Mouse (Mus musculus) ovary, postnatal 36 days (tissue): Measurements from ENCODE around the gene Golt1a.
"Not testable (repeated sequence)": the region's sequence is repeated elsewhere in the genome, so short reads cannot be mapped to it uniquely, and the experiment has no call there.

Source experiments
- DNase-seq: peaks from one replicate; pipeline ENCODE4 v3.0.0; 2022; ENCODE audit warnings: low spot score, mixed read lengths

Gene Golt1a

DNA sequence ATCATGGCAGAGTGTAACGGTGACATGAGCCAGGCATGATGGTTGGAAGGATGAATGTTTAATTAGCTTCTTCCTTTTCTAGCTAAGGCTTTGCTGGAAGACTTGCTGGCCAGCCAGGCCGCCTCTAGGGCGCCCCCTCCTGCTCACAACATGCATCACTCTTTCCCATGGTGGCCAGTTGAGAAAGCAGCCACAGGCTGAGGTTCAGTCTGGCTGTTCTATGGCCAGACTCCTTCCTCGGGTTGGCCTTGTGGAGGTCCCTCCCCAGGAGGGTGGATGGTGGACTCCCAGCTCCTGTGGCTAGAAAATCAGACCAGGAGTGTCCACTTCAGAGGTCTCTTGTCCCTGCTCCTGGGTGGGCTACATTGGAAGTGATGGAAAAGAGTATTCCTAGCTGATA is 2.8 kb upstream of the Golt1a start:
- DNase-seq: peak; percentile 81

DNA sequence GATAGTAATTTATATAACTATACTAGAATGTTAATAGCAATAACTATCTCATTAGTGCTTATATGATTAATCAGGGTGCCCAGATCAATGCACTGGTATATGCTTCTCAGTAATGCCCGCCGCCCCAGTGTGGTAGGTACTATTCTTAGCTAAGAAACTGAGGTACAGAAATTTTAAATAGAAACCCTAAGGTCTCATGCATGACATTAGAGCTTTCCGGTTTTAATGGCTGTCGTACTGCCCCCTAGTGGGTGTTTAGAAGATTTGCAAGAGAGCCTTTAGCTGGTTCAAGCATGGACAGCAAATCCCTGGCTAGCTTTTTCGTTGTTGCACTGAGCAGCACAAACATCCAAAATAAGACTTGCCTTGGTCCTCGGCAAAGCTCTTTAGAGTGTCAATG is 2.3 kb upstream of the Golt1a start:
- no peak for DNase-seq

DNA sequence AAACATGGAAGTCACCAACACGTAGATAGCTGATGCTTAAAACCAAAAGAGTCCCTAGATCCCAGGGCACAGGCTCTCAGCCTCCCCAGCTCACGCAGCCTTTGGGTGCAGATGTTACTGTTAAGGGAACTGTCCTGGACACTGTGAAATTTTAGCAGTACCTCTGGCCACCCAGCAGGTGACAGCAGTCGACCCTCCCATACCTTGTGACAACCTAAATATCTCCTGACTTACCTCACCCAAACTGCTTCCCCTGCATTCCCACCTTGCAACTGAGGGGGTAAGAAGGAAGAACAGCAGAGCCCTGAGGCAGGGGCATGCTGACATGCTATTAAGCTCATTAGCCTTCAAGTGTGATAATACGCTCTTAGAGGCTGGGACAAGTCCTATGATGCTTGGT is 1.6 kb downstream of the Golt1a start:
- DNase-seq: no peak

DNA sequence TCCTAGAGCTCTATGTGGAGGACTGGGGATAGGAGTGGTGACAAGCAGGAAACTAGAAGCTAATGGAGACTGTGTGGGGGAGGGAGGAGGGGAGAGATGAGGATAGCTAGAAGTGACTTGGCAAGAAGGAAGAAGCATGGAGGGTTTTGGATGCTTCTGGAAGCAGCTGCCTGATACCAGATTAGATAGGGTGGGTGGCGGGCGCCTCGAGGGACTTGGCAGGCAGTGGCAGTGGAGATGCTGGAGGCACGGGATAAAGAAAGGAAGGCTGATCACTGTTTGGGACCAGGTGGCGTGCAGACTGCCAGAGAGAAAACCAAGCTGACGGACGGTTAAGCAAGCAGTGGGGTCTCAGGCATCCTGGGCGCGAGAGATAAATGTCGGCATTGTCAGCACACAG is 2.3 kb downstream of the Golt1a start:
- no peak for DNase-seq

DNA sequence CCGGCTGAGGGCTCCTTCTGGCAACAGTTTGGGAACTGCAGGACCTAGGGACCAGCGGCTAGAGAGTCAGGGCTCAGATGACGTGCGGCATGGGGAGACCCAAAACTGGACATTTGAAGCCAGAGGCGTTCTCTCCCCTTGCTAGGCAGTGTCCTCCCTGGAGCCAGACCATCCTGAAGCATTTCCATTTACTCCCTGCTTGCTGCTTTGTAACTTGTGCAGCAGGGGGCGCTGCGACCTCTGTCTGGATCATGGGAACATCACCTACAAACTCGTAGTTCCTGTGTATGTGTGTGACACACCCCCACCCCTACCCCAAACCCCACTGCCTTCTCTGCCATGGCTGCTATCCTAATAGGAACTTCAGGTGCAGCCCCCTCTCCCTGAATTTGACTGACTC is 4.8 kb downstream of the Golt1a start:
- peak; percentile 64 for DNase-seq

DNA sequence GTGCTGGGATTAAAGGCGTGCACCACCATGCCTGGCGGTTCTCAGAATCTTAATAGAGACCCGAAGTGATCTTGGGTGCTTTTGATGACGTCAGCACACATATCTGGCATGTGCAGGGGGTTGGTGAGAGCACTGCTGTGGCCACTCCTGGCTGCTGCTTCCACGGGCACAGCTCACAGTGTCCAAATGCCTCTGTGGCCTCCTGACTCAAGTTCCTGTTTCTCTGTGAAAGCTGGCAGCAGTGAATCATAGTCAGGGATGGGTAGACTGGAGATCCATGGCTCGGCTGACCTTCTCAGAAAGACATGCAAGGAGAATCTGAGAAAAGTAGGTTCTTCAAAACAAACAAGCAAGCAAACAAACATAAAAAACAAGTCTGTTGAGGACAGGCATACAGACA is 6.2 kb downstream of the Golt1a start:
- DNase-seq: no peak

DNA sequence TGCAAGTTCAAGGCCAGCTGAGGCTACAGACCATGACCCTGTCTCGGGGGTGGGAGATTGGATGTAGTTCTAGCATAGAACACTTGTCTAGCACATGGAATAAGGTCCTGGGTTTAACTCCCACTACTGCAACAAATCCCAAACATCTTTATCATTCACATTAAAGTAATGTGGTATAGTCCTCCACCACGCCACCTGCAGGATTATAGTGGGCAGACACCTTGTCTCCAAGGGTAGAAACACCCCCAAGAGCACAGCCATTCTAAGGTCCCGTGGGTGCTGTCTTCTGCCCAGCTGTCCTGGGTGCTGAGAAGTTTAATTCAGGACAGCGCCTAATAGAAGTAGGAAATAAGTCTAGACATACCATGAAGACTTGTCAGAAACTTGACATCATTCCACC is 7.0 kb downstream of the Golt1a start:
- DNase-seq: no peak

DNA sequence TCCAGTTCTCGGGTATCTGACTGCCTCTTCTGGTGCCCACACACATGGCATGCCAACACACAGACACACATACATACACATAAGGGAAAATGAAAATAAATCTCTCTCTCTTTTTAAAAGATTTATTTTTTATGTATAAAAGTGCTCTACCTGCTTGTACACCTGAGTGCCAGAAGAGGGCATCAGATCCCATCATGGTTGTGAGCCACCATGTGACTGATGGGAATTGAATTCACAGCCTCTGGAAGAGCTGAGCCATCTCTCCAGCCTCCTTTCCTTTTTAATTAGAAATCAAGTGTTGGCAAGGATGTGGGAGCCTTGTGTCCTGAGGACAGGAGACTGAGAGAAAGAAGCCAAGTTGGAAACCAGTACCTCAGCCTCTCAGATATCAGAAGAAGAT is 7.5 kb downstream of the Golt1a start:
- DNase-seq: no peak

DNA sequence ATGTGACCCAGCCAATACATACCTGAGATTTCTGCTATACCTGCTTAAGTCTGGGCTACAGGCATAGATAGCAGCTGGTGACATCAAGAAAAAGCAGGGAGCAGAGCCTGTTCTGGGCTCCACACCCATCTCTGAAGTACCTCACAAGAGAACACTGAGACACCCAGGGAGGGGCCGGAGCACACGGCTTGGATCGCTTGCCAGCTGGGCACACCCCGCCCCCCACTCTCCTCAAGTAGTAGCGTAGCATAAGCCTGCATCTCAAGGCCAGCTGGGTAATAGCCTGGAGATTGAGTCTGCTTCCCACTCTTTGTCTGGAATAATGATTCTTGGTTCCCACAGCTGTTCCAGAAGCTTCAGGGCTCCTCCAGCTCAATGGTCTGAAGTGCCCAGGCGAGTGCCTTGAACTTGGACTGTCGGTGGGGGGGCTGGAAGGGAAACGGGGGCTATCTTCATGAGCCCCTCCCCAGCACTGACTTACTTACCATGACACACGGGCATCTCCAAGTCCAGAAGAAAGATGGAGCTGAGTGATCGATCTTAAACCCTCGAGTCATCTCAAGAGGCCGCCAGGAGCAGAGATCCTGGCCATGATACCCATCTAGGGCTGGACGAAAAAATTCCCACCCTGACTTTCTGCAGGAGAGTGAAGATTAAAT is 11.8 kb downstream of the Golt1a start, which contains the start of gene Kiss1:
Kiss1 (plus strand) TSS at position 609 of the 659 bp plus-strand sequence.
- peak; percentile 35 for DNase-seq

DNA sequence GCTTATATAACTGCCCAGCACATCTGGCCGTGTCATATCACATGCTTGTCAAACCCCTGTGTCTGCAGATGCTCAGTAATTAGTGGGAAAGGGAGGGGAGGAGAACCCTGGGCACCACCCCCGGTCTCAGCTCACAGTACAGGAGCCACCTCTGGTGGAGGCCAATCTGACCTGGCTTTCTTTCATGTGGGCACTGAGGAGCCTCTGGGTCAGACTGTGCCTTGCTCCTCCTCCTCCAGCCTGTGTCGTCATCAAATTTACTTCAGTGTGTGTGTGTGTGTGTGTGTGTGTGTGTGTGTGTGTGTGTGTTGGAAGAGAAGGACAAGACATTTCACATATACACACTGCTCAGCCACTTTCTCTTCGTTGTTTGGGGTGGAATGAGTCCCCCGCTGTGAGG is 13.7 kb downstream of the Golt1a start:
- DNase-seq: peak; percentile 35

DNA sequence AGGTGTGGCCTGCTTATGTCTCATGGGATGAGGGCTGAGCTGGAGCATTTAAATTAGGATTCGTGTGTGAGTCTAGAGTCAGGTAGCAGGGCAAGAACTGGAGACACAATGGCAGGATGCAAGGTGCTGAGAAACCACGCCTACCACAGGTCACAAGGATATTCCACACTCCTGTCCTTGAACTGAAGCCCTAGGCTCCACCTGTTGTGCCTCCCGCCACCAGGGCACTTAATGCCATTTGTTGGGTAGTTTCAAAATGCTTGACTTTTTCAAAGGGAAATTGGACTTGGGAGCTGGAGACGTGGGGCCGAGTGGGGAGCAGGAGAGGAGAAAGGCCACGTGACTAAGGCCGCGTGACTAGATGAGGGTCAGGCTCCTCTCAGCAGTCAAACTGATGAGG is 16.4 kb downstream of the Golt1a start:
- no peak for DNase-seq

DNA sequence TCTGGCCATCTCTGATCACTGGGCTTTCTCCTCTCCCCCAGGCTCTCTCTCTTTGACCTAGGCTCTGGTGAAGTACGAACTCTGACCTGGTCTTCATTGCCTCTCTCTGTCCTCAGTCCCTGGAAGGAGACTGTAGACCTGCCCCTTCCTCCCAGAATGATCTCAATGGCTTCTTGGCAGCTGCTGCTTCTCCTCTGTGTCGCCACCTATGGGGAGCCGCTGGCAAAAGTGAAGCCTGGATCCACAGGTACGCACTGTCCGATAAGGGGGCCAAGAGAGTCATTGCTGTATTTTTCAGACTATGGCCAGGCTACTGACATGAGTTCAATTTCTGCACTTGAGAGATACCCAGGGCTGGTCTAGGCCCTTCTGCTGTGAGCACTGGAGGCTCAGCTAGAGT is 17.5 kb downstream of the Golt1a start:
- no peak for DNase-seq

DNA sequence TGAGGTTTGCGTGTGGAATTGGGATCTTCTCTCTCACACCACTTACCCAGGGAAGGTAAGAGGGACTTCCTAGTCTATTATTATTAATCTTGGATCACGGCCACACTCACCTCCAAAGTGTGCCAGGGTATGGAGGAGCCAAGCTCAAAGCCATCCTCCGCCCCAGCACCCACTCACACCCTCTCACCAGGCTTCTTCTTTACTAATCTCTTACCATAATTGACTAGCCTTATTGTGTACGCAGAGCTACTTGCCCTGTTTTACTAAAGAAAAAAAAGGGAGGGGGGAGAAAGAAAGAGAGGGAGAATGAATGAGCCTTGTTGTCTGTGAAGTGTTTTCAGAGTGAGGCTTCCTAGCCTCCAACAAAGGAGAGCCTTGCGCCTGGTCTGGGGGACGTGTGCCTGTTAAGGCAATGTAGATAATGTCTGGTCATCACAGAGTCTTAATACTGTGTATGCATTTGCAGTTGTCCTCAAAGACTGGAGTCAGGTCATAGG is 18.7 kb downstream of the Golt1a start:
- DNase-seq: no peak

DNA sequence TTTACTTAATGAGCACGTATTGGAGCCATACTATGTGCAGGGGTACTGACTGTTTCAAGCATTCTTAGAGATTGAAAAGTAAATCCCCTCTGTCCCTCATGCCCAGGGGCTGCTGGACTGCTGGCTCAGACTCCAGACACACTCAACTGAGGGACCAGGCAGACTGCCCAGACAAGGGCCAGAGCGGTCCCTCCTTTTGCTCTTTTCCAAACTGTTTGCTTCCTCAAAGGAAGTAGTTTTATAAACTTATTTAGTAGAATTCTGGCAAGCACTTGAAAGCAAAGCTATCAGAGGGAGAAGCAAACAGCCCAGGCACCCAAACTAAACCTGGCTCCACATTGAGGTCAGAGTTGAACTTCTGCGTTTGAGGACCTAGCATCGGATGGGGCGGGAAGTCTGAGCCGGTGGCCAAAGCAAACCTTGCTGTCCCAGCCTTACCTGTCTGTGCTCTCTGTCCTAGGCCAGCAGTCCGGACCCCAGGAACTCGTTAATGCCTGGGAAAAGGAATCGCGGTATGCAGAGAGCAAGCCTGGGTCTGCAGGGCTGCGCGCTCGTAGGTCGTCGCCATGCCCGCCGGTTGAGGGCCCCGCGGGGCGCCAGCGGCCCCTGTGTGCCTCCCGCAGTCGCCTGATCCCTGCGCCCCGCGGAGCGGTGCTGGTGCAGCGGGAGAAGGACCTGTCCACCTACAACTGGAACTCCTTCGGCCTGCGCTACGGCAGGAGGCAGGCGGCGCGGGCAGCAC is 19.5 kb downstream of the Golt1a start:
- peak; percentile 43 for DNase-seq

DNA sequence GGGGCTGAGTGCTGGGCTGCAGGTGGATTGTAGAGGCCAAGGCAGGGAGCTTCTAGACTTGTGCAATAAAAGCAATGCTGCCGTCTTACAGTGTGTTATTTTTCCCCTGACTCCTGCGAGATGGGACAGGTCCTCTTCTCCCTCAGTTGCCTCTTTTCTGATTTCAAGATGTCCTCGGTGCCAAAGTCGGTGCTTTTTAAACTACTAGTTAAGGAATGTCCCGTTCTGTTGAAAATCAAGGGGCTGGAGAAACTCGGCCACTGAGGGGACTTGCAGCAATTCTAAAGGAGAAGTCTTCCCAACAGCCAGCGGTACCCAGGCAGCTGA is 20.0 kb downstream of the Golt1a start:
- DNase-seq: no peak

DNA sequence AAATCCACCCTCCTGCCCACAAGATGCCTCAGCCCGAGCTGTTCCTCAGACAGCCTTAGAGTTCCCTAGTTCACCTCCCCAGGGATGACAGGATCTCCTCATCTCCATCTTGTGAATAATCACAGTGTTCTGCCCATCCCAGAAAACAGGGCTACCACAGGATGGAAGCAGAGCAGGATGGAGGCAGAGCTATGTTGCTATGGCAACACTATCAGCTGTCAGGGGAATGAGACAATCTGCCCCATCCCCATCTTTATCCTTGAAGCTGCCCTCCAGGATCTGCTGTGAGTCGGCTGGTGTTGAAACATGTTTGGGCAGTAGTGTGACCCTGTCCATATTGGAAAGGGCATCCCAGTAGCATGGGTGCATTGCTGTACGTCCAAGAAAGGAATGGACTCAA is 21.5 kb downstream of the Golt1a start:
- no peak for DNase-seq

DNA sequence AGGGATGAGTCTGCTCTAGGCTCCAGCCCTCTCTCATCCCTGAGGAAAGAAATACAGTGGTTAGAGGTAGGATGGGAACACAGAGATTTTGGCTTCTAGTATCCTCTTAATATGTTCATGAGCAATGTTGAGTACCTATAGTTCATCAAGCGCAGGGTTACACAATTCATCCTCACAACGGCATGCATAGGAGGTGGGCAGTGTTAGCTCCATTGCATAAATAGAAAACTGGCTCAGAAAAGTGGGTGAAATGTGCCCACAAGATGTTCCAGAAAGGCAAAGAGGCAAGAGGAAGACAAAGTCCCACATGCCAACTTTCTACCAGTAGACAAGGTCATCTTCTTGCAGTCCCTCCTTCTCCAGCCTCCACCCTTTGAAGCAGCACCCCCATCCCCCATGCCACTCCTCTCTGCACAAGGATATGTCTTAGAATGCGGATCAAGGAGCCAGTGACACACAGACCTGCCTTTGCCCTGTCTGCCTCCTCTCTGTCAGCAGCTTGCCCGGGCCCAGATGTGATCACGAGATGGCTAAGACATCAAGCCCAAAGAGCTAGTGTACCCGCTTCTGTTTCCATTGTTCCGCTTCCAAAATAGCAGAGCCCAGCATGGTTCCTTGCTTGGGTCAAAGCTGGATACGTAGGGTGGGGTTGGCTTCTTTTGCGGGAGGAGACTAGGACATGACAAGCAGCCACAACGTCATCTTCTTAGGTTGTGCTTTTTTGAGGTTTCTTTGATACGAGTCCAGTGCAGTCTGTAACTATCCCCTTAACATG is 23.2 kb downstream of the Golt1a start:
- DNase-seq: no peak

DNA sequence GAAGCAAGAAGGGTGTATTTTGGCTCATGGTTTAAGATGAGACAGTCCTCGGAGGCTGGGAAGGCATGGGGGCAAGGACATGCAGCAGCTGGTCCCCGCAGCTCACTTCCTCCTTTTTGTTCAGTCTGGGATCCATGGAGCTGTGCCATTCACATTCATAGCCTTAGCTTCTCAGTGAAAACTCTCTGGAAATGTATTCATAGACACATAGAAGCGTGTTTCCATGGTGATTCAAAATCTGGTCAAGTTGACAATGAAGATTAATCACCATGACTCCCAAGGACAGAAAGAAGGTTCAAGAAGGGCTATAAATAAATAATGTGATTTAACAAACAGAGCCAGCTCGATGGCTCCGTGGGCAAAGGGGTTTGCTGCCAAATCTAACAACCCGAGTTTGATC is 24.3 kb downstream of the Golt1a start:
- DNase-seq: no peak

DNA sequence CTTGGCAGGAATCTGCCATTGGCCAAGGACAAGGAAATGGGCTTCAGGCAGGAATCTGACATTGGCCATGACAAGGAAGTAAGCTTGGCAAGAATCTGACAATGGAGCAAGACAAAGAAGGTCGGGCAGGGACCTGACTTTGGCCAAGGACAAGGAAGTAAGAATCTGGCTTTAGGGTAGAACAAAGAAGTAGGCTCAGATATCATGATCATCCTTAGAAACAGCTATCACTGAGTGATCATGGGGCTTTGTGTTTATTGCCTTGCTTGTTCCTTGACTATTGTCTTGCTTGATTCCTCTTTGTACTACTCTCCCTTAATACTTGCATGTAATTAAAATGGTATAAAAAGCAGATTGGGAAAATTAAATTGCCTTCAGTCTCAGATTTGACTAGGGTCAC is 30.8 kb downstream of the Golt1a start:
- DNase-seq: not testable (repeated sequence)

DNA sequence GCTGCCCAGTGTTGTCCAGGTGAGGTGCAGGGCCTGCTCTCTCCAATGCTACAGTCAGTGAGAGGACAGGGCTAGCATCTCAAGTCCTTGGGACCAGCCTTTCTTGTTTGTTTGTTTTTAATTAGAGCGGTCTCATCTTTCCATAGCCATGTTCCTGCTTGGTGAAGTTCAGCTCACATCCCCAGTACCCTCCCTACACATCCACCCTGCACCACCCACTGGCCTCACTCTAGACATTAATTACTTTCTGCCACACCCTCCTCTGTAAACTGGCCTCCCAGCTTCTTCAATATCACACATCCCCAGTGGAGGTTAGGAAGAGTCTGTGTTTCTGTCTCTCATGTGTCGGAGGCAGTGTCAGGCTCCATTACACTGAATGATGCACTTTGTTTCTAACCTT is 34.8 kb downstream of the Golt1a start:
- DNase-seq: no peak

DNA sequence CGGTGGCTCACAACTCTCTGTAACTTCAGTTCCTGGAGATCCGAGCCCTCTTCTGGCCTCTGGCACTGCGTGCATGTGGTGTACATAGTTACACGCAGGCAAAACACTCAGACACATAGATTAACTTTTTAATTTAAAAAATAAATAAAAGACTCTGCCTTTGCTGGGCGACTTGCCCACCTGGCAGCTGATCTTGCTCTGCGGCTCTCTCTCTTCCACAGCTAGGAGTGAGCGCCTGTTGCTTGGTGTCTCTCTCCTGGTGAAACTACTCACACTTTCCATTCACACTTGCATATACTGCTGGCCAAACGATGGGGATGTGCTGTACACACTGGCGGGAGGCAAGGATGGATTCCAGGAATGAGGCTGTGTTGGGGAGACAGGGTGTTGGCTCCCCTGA is 36.9 kb downstream of the Golt1a start:
- no peak for DNase-seq

DNA sequence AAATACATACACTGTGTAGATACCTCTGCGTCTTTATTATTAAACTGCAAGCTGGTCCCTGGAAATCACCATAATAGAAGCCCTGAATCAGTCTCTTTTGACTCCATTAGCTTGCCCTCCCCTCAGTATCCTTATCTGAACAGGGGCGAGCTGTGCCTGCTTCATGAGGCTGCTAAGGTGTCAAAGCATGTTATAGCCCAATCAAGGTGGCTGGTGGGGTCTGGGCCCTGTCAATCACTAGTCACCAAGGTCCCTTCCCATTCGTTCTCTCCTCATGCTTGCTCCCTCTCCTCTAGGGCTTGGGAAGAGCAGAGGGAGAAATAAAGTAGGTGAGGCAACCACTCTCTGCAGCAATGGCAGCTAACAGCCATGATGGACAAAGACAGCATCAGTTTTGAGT is 37.6 kb downstream of the Golt1a start:
- no peak for DNase-seq
